Mouse (Mus musculus) forebrain, embryonic 13.5 days (tissue): Measurements from ENCODE around the gene Pnpla2. TPM values are rescaled to one million over a fixed set of nuclear protein-coding genes. Genes with fewer than 3 reads are reported as not detected.
A peak's percentile ranks its signal among the peaks of the same experiment; 100 is the strongest.

Source experiments
- ATAC-seq: fragments of 200-750 bp; cut with Nextera tagmentation; 2 replicates; pipeline ENCODE4 v1.8.0; 2017
- H3K27ac ChIP-seq: fragments of 300-500 bp; sonication (generic); 2 replicates; pipeline ENCODE4 v1.5.1; 2015; ENCODE audit warnings: inconsistent platforms, mild to moderate bottlenecking, moderate library complexity
- H3K27me3 ChIP-seq: fragments of 300-500 bp; sonication (generic); 2 replicates; pipeline ENCODE4 v1.6.1; 2015; ENCODE audit warnings: mild to moderate bottlenecking, inconsistent platforms
- H3K36me3 ChIP-seq: fragments of 300-500 bp; sonication (generic); 2 replicates; pipeline ENCODE4 v1.6.1; 2015; ENCODE audit warnings: mild to moderate bottlenecking, inconsistent platforms; ENCODE audit not compliant: poor library complexity, severe bottlenecking
- H3K4me1 ChIP-seq: fragments of 300-500 bp; sonication (generic); 2 replicates; pipeline ENCODE4 v1.6.1; 2015; ENCODE audit warnings: inconsistent platforms
- H3K4me2 ChIP-seq: fragments of 300-500 bp; sonication (generic); 2 replicates; pipeline ENCODE4 v1.6.1; 2015; ENCODE audit warnings: inconsistent platforms, mild to moderate bottlenecking, moderate library complexity
- H3K4me3 ChIP-seq: fragments of 300-500 bp; sonication (generic); 2 replicates; pipeline ENCODE4 v1.5.1; 2015; ENCODE audit warnings: mild to moderate bottlenecking, inconsistent platforms
- H3K9ac ChIP-seq: fragments of 300-500 bp; sonication (generic); 2 replicates; pipeline ENCODE4 v1.6.1; 2015; ENCODE audit warnings: mild to moderate bottlenecking, inconsistent platforms
- H3K9me3 ChIP-seq: fragments of 300-500 bp; sonication (generic); replicated peaks from 2 replicates; pipeline ENCODE4 v1.6.1; 2016; ENCODE audit warnings: inconsistent platforms
- WGBS: fragments of 180-500 bp; shearing (Covaris S2); methylation state at CpG from one replicate; pipeline ENCODE4 v1.1.7; 2015; 5-methylcytosine and 5-hydroxymethylcytosine counted together
- polyA plus RNA-seq: library from polyadenylated mRNA; unstranded; fragments of >200 nt; fragmentation: Nextera tagmentation; extraction: Ambion mirVana; gene quantifications from 2 replicates; pipeline ENCODE4 v1.2.1, GENCODE M21; 2015

Gene Pnpla2
- polyA plus RNA-seq, 1 experiment from 2014 or later: 19.5 TPM

DNA sequence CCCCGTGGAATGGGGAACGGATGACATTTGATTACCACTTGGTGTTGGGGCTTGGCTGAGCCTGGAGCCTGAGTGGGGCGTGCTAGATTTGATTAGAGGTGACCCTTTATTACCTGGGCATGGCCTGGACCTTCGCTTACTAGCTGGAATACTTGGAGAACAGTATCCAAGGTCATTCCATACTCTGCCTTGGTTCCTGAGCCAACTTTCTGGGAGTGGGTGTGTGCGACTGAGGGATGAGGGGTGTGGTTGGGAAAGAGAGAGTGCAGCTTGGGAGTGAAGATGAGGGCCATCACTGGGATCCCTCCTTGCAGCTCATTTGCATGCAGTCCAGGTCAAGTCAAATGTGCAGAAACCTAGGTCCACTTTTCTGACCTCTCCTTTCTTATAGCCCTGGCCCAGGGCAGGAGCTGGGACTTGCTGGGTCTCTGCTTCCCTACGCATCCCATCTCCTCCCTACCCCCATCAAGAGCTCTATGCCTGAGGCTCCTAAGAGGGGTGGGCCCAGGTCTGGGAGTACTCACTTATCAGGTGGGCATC is 28.2 kb downstream of the Pnpla2 start:
- no peak overlapping the region for H3K9ac ChIP-seq
- H3K27me3 ChIP-seq: peaks cover 22% of the 10 kb centered on the region
- H3K4me2 ChIP-seq: peak overlapping the region; percentile 95
- no peaks in the 10 kb centered on the region for H3K36me3 ChIP-seq
- 74% methylated on average over 6 of the region's 6 CpGs for WGBS
- H3K9me3 ChIP-seq: no peaks in the 10 kb centered on the region
- H3K27ac ChIP-seq: no peak overlapping the region
- peaks cover 25% of the 10 kb centered on the region for H3K4me1 ChIP-seq
- ATAC-seq: no peak
- 0 out of 2 replicates have a peak overlapping the region, but pooled peaks have one; percentile 60 for H3K4me3 ChIP-seq

DNA sequence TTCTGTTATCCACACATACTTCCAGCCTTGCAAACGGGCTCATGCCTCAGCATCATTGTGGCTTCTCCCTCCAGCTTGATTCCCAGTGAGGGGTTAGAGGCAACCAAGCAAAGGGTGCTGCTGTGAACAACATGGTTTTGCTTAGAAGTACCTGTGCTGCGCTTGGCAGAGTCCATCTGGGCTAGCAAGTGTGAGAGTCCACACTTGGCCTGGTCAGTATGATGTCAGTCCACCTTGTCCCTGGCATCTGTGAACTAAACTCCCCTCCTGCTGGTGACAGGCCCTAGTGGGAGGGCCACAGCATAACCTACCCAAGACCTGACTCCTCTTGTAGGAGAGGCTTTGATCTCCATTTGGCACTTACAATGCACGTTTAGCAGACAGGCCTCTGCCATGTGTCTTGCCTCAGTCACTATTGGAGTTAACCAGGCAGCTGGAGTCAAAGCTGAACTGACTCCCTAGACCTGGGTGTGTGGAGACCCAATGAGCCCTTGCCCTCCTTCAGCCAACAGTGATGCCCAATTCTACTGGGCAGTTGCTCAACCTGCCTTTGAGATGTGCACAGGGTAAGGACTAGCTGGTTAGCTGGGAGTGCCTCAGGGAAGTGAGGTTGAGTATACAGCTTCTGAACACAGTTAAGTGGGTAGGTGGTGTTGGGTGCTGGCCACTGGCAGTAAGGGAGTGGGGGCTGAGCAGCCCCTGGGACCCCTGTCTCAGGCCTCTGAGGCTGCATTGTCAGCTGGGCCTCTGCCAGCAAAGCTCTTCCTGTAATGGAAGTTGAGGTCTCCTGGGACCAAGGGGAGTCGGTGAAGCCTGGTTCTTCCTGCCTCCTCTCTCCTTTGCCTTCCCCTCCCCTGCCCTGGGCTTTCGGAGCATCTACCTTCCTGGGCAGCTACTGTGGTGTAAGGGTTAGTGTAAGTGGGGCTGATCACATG is 29.5 kb downstream of the Pnpla2 start:
- Histone ChIP-seq H3K27ac (no peak overlapping the region), H3K27me3 (peaks cover 18% of the 10 kb centered on the region), H3K4me2 (no peak overlapping the region), H3K9me3 (no peaks in the 10 kb centered on the region), H3K9ac (no peak overlapping the region), H3K36me3 (no peaks in the 10 kb centered on the region), H3K4me3 (no peak overlapping the region), H3K4me1 (peaks cover 25% of the 10 kb centered on the region)
- 86% methylated on average over 4 of the region's 5 CpGs for WGBS
- no peak for ATAC-seq

DNA sequence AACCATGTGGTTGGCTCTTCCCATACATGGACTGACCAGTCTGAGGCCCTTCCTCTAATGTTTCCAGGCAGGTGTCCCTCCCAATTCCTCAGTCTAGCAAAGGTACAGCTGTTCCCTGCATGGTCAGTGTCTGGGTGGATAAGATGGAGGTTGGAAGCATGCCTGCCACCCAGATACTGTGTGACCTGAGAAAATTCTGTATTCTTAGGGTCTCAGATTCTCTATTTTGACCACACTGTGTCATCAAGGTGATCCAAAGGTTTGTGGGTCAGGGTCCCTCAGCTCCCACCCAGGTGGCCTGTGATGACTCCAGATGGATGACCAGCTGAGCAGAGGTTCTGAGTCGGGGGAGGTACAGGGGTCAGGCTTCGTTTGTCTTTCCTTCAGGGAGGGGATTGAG is 30.2 kb downstream of the Pnpla2 start:
- no peak overlapping the region for H3K27ac ChIP-seq
- H3K9ac ChIP-seq: 0 out of 2 replicates have a peak overlapping the region, but pooled peaks have one; percentile 2
- H3K9me3 ChIP-seq: no peaks in the 10 kb centered on the region
- 80% methylated on average over 2 of the region's 2 CpGs for WGBS
- H3K4me2 ChIP-seq: no peak overlapping the region
- H3K4me1 ChIP-seq: peaks cover 25% of the 10 kb centered on the region
- ATAC-seq: no peak
- no peaks in the 10 kb centered on the region for H3K36me3 ChIP-seq
- H3K4me3 ChIP-seq: no peak overlapping the region
- H3K27me3 ChIP-seq: peaks cover 18% of the 10 kb centered on the region

DNA sequence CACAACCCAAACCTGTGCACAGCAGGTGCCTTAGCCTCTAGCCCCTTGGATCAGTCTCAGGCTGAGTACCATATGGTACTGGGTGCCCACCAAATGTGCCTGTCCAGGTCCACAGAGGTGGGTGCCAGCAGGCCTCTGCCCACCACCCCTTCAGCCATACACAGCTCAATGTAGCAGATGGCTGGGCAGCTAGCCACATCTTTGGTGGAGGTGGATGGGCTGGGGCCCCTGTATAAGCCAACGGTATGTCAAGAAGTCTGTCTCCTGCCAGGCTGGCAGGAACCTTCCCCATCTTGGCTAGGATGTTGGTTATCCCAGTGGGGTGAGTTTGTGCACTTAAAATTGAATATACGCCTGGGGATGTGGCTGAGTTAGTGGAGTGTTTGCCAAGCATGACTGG is 30.6 kb downstream of the Pnpla2 start:
- Histone ChIP-seq H3K4me2 (no peak overlapping the region), H3K9me3 (no peaks in the 10 kb centered on the region), H3K4me1 (peaks cover 25% of the 10 kb centered on the region), H3K27me3 (peaks cover 18% of the 10 kb centered on the region), H3K4me3 (no peak overlapping the region), H3K9ac (0 out of 2 replicates have a peak overlapping the region, but pooled peaks have one; percentile 2), H3K36me3 (no peaks in the 10 kb centered on the region), H3K27ac (no peak overlapping the region)
- WGBS: 89% methylated on average over 2 of the region's 2 CpGs
- ATAC-seq: no peak

DNA sequence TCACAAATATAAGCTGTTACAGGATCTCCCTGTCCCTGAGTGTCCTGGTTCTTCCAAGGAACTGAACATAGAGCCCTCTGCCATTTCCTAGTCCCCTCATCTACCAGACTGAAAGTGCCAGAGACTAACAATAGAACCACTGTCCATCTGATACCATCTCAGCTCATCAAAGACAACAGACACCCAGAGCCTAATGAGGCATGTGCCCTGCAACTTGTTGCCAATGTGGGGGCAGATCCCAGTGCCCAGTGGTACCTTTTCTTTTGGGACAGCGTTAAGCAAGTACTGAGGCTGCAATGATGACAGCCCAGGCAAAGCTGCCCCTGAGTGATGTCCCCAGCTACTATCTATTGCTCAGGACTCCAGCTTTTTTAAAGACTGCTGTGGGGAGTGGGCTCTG is 31.2 kb downstream of the Pnpla2 start:
- 84% methylated on average over 1 of the region's 1 CpGs for WGBS
- H3K4me3 ChIP-seq: no peak overlapping the region
- no peak overlapping the region for H3K27ac ChIP-seq
- peaks cover 19% of the 10 kb centered on the region for H3K4me1 ChIP-seq
- H3K9ac ChIP-seq: no peak overlapping the region
- H3K36me3 ChIP-seq: no peaks in the 10 kb centered on the region
- peaks cover 18% of the 10 kb centered on the region for H3K27me3 ChIP-seq
- no peak for ATAC-seq
- H3K4me2 ChIP-seq: no peak overlapping the region
- no peaks in the 10 kb centered on the region for H3K9me3 ChIP-seq

DNA sequence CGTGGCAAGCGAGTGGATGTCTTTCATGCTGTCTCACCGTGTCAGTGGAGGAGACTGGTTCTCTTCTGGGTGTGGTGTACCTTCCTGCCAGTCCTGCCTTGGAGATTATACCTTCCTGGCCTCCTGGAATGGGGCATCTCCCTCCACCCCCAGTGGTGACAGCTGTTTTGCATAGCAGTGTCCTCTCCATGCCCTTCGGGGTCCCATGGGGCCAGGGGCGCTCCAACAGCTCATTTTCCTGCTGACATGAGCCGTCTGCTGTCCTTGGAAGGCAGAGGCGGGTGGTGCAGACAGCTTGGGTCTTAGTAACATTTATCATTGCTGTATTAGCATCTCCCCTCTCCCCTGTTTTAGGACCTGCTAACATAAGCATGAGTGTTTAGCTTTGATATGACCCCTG is 32.1 kb downstream of the Pnpla2 start:
- ATAC-seq: no peak
- 0 out of 2 replicates have a peak, but pooled peaks cover 8% of the 10 kb centered on the region for H3K36me3 ChIP-seq
- H3K4me2 ChIP-seq: no peak overlapping the region
- H3K9me3 ChIP-seq: no peaks in the 10 kb centered on the region
- WGBS: 90% methylated on average over 7 of the region's 7 CpGs
- no peak overlapping the region for H3K4me3 ChIP-seq
- no peak overlapping the region for H3K9ac ChIP-seq
- peaks cover 12% of the 10 kb centered on the region for H3K4me1 ChIP-seq
- no peak overlapping the region for H3K27ac ChIP-seq
- peaks cover 14% of the 10 kb centered on the region for H3K27me3 ChIP-seq

DNA sequence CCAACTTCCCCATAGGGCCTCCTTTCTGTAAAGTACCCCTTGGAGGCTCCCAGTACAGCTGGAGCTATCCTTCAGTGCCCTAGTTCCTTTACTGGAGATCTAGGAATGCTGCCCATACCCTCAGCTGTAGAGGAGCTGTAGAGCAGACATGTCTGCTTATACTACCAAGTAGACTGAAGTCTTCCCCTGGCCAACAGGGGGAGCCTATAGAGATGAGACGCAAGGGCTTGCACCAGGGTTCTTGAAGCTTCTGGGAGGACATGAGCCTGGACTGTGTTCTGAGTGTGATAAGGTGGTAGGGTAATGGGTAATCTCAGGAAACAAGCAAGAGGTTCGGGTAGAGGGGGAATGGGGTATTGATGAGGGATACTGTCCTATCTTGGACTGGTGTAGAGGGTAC is 36.2 kb downstream of the Pnpla2 start:
- WGBS: 83% methylated on average over 2 of the region's 2 CpGs

DNA sequence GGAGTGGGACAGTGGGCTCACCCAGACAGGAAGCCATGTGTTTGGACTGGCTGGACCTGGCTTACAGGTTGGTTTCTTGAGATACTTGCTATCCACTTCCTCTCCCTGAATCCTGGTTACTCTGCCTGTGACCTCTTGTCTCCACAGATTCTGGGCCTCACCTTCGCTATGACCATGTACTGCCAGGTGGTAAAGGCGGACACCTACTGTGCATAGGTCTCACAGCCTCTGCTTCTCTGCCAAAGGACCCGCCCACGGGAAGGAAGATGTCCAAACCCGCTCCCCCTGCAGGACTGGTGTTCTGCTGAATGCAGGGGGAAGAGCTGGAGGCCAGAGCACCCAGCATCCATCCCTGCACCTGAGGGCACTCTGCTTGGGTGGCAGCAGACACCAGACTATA is 37.7 kb downstream of the Pnpla2 start:
- Histone ChIP-seq H3K4me1 (no peaks in the 10 kb centered on the region), H3K4me2 (no peak overlapping the region), H3K36me3 (peaks cover 34% of the 10 kb centered on the region), H3K4me3 (no peak overlapping the region), H3K9ac (no peak overlapping the region), H3K27ac (no peak overlapping the region), H3K9me3 (no peaks in the 10 kb centered on the region), H3K27me3 (no peaks in the 10 kb centered on the region)
- no peak for ATAC-seq
- 84% methylated on average over 5 of the region's 5 CpGs for WGBS

More for the DNA sequence above, 36.2 kb downstream of the Pnpla2 start:
- Histone ChIP-seq H3K27ac (no peak overlapping the region), H3K9me3 (no peaks in the 10 kb centered on the region), H3K4me2 (no peak overlapping the region), H3K4me1 (no peaks in the 10 kb centered on the region), H3K9ac (no peak overlapping the region), H3K27me3 (no peaks in the 10 kb centered on the region), H3K4me3 (no peak overlapping the region), H3K36me3 (peaks cover 34% of the 10 kb centered on the region)
- no peak for ATAC-seq

DNA sequence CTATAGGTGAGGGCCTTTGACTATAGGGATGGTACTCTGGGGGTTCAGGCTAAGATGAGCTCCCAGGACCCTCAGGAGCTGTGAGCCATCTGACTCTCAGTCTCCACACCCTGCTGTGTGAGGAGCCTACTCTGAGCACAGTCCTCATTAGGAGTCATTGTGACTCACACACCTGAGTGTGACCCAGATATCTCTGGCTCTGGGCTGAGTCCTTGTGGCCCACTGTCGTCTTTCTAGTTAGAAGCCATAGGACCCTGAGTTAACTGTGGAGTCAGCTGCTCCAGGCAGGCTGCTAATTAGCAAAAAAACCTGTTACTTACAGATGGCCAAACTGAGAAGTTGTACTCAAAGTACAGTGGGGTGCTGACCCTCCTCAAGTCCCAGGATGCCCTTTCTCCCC is 38.7 kb downstream of the Pnpla2 start:
- Histone ChIP-seq H3K9me3 (no peaks in the 10 kb centered on the region), H3K4me2 (no peak overlapping the region), H3K4me3 (no peak overlapping the region), H3K4me1 (no peaks in the 10 kb centered on the region), H3K9ac (no peak overlapping the region), H3K36me3 (peaks cover 34% of the 10 kb centered on the region), H3K27me3 (no peaks in the 10 kb centered on the region), H3K27ac (no peak overlapping the region)
- no peak for ATAC-seq
- 77% methylated on average over 1 of the region's 1 CpGs for WGBS

DNA sequence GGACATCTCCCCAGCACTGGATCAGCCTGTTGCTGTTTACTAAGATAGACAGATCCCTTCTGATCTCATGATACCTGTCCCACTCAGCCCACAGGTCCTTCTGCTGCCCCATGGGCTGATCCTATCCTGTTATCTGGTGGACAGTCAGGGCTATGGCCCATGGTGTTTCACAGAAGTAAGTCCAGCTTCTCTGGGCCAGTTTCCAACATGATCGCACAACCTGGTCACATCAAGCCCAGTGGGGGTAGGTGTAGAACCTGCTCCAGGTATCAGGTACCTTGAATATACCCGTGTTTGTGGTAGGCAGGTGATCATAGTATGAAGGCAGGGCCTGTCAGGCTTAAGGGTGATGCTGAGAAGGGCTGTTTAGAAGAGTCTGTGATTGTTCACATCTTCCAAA is 40.4 kb downstream of the Pnpla2 start:
- Histone ChIP-seq H3K9ac (no peak overlapping the region), H3K27ac (no peak overlapping the region), H3K27me3 (no peaks in the 10 kb centered on the region), H3K4me2 (no peak overlapping the region), H3K4me1 (no peaks in the 10 kb centered on the region), H3K4me3 (no peak overlapping the region), H3K9me3 (no peaks in the 10 kb centered on the region), H3K36me3 (peaks cover 46% of the 10 kb centered on the region)
- no peak for ATAC-seq
- WGBS: 86% methylated on average over 2 of the region's 2 CpGs

DNA sequence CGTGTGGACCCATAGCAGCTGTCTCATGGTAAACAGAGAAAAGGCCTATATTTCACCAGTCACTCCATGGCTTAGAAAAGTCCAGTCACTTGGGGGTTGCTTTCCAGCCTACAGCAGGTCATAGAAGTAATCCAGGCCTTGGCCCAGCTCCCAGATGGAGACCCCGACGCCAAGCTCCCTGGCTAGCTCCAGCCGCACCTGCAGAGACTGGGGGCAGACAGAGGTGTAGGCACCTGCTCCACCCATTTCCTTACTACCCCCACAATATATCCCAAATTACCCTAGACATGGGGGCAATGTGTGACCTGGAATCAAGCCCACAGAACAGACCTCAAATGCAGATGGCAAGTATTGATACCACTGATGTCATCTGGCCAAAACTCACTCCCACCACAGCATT is 40.9 kb downstream of the Pnpla2 start:
- no peak overlapping the region for H3K27ac ChIP-seq
- no peaks in the 10 kb centered on the region for H3K4me1 ChIP-seq
- H3K36me3 ChIP-seq: peaks cover 48% of the 10 kb centered on the region
- no peak overlapping the region for H3K4me2 ChIP-seq
- H3K9me3 ChIP-seq: no peaks in the 10 kb centered on the region
- H3K9ac ChIP-seq: no peak overlapping the region
- 89% methylated on average over 4 of the region's 4 CpGs for WGBS
- no peaks in the 10 kb centered on the region for H3K27me3 ChIP-seq
- H3K4me3 ChIP-seq: no peak overlapping the region
- no peak for ATAC-seq

DNA sequence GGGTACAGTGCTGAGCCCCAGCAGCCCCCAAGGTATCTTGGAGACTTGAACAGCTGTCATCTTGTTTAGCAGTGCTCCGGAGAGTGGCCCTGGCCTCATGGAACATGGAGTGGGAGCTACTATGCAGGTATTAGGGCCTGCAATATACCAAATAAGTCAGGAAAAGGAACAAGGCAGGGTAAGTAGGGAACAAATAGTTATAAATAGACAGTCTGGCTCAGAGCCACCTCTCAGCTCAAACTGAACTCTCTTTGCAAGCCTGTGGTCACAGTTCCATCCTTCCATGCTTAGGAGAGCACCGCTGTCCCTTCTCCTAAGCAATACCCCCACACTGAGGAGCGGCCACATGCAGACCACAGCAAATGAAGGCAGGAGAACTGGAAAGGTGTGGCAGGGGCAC is 42.6 kb downstream of the Pnpla2 start:
- H3K36me3 ChIP-seq: peaks cover 46% of the 10 kb centered on the region
- no peak overlapping the region for H3K4me3 ChIP-seq
- ATAC-seq: no peak
- no peaks in the 10 kb centered on the region for H3K4me1 ChIP-seq
- no peaks in the 10 kb centered on the region for H3K27me3 ChIP-seq
- WGBS: 99% methylated on average over 3 of the region's 3 CpGs
- no peaks in the 10 kb centered on the region for H3K9me3 ChIP-seq
- no peak overlapping the region for H3K27ac ChIP-seq
- no peak overlapping the region for H3K9ac ChIP-seq
- H3K4me2 ChIP-seq: no peak overlapping the region
